Mouse (Mus musculus): ENCODE results near the gene Spns1. TPM values are rescaled to one million over a fixed set of nuclear protein-coding genes. Genes with fewer than 3 reads are reported as not detected.

Spns1 gene
- polyA plus RNA-seq, 2 experiments = 47.0 to 158 TPM

DNA sequence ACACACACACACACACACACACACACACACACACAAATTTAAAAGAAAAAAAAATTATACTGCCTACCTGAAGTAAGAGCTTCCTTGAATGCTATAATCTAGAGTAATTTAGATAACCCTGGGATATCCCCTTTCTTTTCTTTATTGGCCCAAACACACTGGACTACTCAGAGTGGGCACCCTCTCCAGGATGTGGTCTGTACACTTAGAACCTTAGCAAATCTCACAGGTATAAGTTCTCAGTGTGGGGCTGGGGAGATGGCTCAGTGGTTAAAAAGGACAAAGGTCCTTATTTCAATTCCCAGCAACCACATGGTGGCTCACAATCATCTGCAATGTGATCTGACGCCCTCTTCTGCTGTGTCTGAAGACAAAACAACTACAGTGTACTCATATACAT is 30.2 kb downstream of the Spns1 start:
- no peak overlapping the region for H3K27ac ChIP-seq (replicated peaks; ENCODE audit: low read depth, low read length)
- H3K9me3 ChIP-seq (ENCODE audit: control insufficient read depth, low read length) = no peaks in the 10 kb centered on the region
- DNase-seq (ENCODE audit: low spot score) (no peak), ATAC-seq (ENCODE audit: low FRiP score, low read depth) (no peak)
- H3K36me3 ChIP-seq (ENCODE audit: control insufficient read depth, insufficient read depth, low read length) = no peaks in the 10 kb centered on the region
- 47% methylated on average over 1 of the region's 1 CpGs for WGBS
- H3K27me3 ChIP-seq (ENCODE audit: control insufficient read depth, insufficient read depth, low read length) = no peaks in the 10 kb centered on the region
- H3K9ac ChIP-seq (ENCODE audit: low read depth, low read length, severe bottlenecking) = no peak overlapping the region
- H3K4me1 ChIP-seq (ENCODE audit: control insufficient read depth, insufficient read depth, low read length) = no peaks in the 10 kb centered on the region
- H3K4me3 ChIP-seq (replicated peaks; ENCODE audit: low read length) = no peak overlapping the region
- no peak overlapping the region for H3K4me2 ChIP-seq (replicated peaks; ENCODE audit: low read depth, low read length, severe bottlenecking)
- no peak for TF ChIP-seq POLR2A (IDR thresholded peaks at IDR 0.05; ENCODE audit: borderline replicate concordance, extremely low read depth, insufficient read depth, insufficient read length)

- Histone ChIP-seq H3K9ac (ENCODE audit: low read depth, low read length, severe bottlenecking) (no peak overlapping the region), H3K4me3 (replicated peaks; ENCODE audit: low read length) (no peak overlapping the region), H3K9me3 (ENCODE audit: control insufficient read depth, low read length) (no peaks in the 10 kb centered on the region), H3K27ac (replicated peaks; ENCODE audit: low read depth, low read length) (no peak overlapping the region), H3K27me3 (ENCODE audit: control insufficient read depth, insufficient read depth, low read length) (no peaks in the 10 kb centered on the region), H3K4me2 (replicated peaks; ENCODE audit: low read depth, low read length, severe bottlenecking) (no peak overlapping the region), H3K4me1 (ENCODE audit: control insufficient read depth, insufficient read depth, low read length) (no peaks in the 10 kb centered on the region), H3K36me3 (ENCODE audit: control insufficient read depth, insufficient read depth, low read length) (no peaks in the 10 kb centered on the region)
- 56% methylated on average over 3 of the region's 3 CpGs for WGBS
- no peak for TF ChIP-seq POLR2A (IDR thresholded peaks at IDR 0.05; ENCODE audit: borderline replicate concordance, extremely low read depth, insufficient read depth, insufficient read length)
- ATAC-seq (ENCODE audit: low FRiP score, low read depth) (no peak), DNase-seq (ENCODE audit: low spot score) (no peak)
These were observed 31.3 kb downstream of the Spns1 start for GRCm38 (mm10) chr7:126345969-126346368.

GRCm38 (mm10) chr7:126345557-126345956 is 31.7 kb downstream of the Spns1 start:
- Histone ChIP-seq H3K4me3 (replicated peaks; ENCODE audit: low read length) (no peak overlapping the region), H3K27me3 (ENCODE audit: control insufficient read depth, insufficient read depth, low read length) (no peaks in the 10 kb centered on the region), H3K27ac (replicated peaks; ENCODE audit: low read depth, low read length) (no peak overlapping the region), H3K4me1 (ENCODE audit: control insufficient read depth, insufficient read depth, low read length) (no peaks in the 10 kb centered on the region), H3K9me3 (ENCODE audit: control insufficient read depth, low read length) (no peaks in the 10 kb centered on the region), H3K36me3 (ENCODE audit: control insufficient read depth, insufficient read depth, low read length) (no peaks in the 10 kb centered on the region), H3K4me2 (replicated peaks; ENCODE audit: low read depth, low read length, severe bottlenecking) (no peak overlapping the region), H3K9ac (ENCODE audit: low read depth, low read length, severe bottlenecking) (no peak overlapping the region)
- ATAC-seq (ENCODE audit: low FRiP score, low read depth) (no peak), DNase-seq (ENCODE audit: low spot score) (no peak)
- 59% methylated on average over 3 of the region's 3 CpGs for WGBS
- no peak for TF ChIP-seq POLR2A (IDR thresholded peaks at IDR 0.05; ENCODE audit: borderline replicate concordance, extremely low read depth, insufficient read depth, insufficient read length)

DNA sequence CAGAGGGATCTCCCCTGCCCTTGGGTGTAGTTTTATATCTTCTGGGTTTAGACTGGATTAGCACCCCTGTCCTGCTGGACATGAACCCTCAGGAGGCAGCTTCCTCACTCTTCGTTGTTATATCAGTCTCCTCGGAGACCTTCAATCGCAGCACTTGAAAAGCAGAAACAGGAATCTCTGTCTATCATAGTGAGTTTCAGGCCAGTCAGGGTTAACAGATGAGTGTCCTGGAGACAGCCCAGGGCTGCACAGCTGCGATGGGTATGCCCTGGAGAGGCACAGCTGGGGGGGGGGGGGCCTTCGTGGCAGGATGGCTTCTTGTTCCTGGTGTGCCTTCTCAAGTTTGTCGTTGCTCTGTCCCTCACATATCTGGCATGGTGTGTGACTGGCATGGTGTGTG is 36.4 kb downstream of the Spns1 start:
- Histone ChIP-seq H3K27ac (replicated peaks; ENCODE audit: low read depth, low read length) (no peak overlapping the region), H3K4me2 (replicated peaks; ENCODE audit: low read depth, low read length, severe bottlenecking) (no peak overlapping the region), H3K36me3 (ENCODE audit: control insufficient read depth, insufficient read depth, low read length) (no peaks in the 10 kb centered on the region), H3K27me3 (ENCODE audit: control insufficient read depth, insufficient read depth, low read length) (no peaks in the 10 kb centered on the region), H3K4me3 (replicated peaks; ENCODE audit: low read length) (no peak overlapping the region), H3K4me1 (ENCODE audit: control insufficient read depth, insufficient read depth, low read length) (no peaks in the 10 kb centered on the region), H3K9me3 (ENCODE audit: control insufficient read depth, low read length) (no peaks in the 10 kb centered on the region), H3K9ac (ENCODE audit: low read depth, low read length, severe bottlenecking) (no peak overlapping the region)
- no peak for TF ChIP-seq POLR2A (IDR thresholded peaks at IDR 0.05; ENCODE audit: borderline replicate concordance, extremely low read depth, insufficient read depth, insufficient read length)
- WGBS = 45% methylated on average over 6 of the region's 6 CpGs
- DNase-seq (ENCODE audit: low spot score) (no peak), ATAC-seq (ENCODE audit: low FRiP score, low read depth) (no peak)

DNA sequence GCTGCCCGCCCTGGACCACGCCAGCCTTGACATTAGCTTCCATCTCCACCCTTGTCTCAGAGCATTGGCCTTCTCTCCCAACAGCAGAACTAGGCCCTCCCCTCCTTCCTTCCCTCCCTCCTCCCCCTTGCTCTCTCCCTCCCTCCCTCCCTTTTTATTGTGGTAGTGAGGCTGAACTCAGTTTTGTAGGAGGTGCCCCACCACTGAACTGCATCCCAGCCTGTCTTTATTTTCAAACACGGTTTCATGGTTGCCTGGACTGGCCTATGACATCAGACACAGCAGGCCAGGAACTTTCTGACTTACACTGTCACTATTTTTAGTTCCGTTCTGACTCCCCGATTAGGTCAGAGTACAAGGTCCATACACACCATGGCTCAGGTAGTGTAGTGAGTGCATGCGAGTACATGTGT is 37.0 kb downstream of the Spns1 start:
- H3K36me3 ChIP-seq (ENCODE audit: control insufficient read depth, insufficient read depth, low read length) = no peaks in the 10 kb centered on the region
- no peak overlapping the region for H3K9ac ChIP-seq (ENCODE audit: low read depth, low read length, severe bottlenecking)
- no peak overlapping the region for H3K4me3 ChIP-seq (replicated peaks; ENCODE audit: low read length)
- H3K27me3 ChIP-seq (ENCODE audit: control insufficient read depth, insufficient read depth, low read length) = no peaks in the 10 kb centered on the region
- DNase-seq (ENCODE audit: low spot score) (no peak), ATAC-seq (ENCODE audit: low FRiP score, low read depth) (no peak)
- H3K4me1 ChIP-seq (ENCODE audit: control insufficient read depth, insufficient read depth, low read length) = no peaks in the 10 kb centered on the region
- H3K4me2 ChIP-seq (replicated peaks; ENCODE audit: low read depth, low read length, severe bottlenecking) = no peak overlapping the region
- TF ChIP-seq POLR2A (IDR thresholded peaks at IDR 0.05; ENCODE audit: borderline replicate concordance, extremely low read depth, insufficient read depth, insufficient read length) = no peak
- WGBS = 78% methylated on average over 6 of the region's 6 CpGs
- H3K9me3 ChIP-seq (ENCODE audit: control insufficient read depth, low read length) = no peaks in the 10 kb centered on the region
- no peak overlapping the region for H3K27ac ChIP-seq (replicated peaks; ENCODE audit: low read depth, low read length)

DNA sequence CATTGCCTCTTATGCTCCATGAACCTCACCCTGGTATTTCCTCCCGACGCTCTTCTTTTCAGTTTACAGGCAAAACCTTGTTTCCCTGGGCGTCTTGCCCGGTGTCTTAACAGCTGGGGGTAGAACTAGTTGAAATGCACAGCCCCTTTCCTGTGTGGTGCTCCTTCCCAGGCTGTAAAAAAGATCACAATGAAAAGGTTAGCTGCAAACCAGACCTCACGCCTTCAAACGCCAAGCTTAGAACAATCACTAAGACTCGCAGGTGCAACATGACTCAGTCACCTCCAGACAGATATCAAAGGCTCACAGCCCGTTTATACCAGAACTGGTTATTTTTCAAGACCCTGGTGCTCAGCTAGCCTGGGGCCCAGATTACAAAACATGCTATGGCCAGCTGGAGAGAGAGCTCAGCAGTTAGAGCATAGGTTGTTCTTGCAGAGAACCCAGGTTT is 37.7 kb downstream of the Spns1 start:
- Histone ChIP-seq H3K27ac (replicated peaks; ENCODE audit: low read depth, low read length) (no peak overlapping the region), H3K4me2 (replicated peaks; ENCODE audit: low read depth, low read length, severe bottlenecking) (no peak overlapping the region), H3K9ac (ENCODE audit: low read depth, low read length, severe bottlenecking) (no peak overlapping the region), H3K36me3 (ENCODE audit: control insufficient read depth, insufficient read depth, low read length) (no peaks in the 10 kb centered on the region), H3K4me3 (replicated peaks; ENCODE audit: low read length) (no peak overlapping the region), H3K4me1 (ENCODE audit: control insufficient read depth, insufficient read depth, low read length) (no peaks in the 10 kb centered on the region), H3K27me3 (ENCODE audit: control insufficient read depth, insufficient read depth, low read length) (no peaks in the 10 kb centered on the region), H3K9me3 (ENCODE audit: control insufficient read depth, low read length) (no peaks in the 10 kb centered on the region)
- WGBS = 45% methylated on average over 8 of the region's 8 CpGs
- no peak for ATAC-seq (ENCODE audit: low FRiP score, low read depth)
- no peak for TF ChIP-seq POLR2A (IDR thresholded peaks at IDR 0.05; ENCODE audit: borderline replicate concordance, extremely low read depth, insufficient read depth, insufficient read length)
- no peak for DNase-seq (ENCODE audit: low spot score)

Measured in limb, embryonic 14.5 days (tissue).